Mouse (Mus musculus): ENCODE results near the gene Umps.

DNA sequence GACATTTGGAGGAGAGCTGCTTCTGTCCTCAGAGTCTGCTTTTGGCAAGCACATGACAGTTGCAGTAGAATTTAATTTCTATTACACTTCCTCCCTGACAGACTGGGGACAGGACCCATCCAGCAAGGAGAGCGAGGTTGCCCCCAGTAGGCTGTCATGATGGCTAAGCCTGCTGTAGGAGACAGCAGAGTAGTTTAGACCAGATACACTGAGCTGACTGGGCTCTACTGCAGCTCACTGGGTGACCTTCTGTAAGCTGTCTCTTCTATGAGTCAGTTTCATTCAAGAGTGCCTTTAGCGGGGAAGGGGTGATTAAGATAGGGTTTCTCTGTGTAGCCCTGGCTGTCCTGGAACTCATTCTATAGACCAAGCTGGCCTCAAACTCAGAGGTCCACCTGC lies 27.7 kb downstream of the Umps start:
- TF ChIP-seq CTCF (IDR thresholded peaks at IDR 0.05; ENCODE audit: extremely low read depth, insufficient read depth, insufficient read length, insufficient replicate concordance) (no peak), POLR2A (IDR thresholded peaks at IDR 0.05; ENCODE audit: low read depth, low read length) (no peak)

Measured in spleen, adult 2 months (tissue).